Mouse (Mus musculus): ENCODE results near the gene Plekhh3.

Plekhh3 gene

DNA sequence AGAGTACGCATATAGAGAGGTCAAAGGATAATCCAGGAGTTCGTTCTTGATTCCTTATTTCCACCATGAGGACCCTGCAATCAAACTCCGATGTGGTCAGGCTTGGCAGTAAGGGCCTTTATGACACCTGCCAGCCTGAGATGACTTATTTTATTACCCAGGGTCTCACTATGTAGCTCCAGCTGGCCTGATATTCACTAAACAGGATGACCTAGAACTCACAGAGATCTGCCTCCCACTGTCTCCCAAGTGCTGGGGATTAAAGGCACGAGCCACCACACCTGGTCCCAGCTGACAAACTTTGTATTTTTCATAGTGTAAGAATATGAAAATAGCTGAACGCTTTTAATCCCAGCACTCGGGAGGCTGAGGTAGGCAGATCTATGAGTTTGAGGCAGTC, 16.0 kb downstream of the Plekhh3 start:
- CTCF ChIA-PET = interaction anchor here (0.7 kb wide), 1 partner anchor 28 kb away, joined by 21 read pairs; no protein-coding TSS in a partner anchor

DNA sequence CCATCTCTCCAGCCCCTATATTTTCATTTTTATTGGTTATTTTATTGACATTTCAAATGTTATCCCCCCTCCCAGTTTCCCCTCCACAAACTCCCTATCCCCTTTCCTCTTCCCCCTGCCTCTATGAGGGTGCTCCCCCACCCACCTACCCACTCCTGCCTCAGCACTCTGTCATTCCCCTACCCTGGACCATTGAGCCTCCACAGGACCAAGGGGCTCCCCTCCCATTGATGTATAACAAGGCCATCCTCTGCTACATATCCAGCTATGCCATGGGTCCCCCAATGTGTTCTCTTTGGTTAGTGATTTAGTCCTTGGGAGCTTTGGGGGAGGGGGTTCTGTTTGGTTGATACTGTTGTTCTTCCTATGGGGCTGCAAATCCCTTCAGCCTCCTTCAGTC, 16.5 kb downstream of the Plekhh3 start:
- CTCF ChIA-PET = interaction anchor here (0.7 kb wide), 1 partner anchor 27 kb away, joined by 21 read pairs; no protein-coding TSS in a partner anchor

DNA sequence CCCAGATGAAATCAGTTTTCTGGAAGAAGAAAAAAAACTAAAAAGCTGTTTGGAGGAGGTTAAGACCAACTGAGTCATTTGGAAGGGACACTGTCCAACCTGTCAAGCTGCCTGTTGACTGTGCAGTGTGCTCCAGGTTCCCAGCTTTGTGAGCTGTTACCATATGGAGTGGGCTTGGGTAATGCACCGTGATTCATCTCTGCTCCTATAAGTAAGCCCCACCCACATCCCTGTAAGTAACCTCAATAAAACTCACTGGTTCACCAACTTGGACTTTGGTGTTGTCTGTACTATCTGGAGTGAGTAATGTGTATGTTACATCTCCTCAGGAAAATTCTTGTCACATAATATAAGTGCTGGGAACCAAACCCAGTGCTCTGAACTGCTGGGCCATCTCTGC, 18.3 kb downstream of the Plekhh3 start:
- CTCF ChIA-PET = interaction anchor here (0.6 to 1.6 kb wide), 2 partner anchors 14 to 274 kb away, joined by 3 read pairs; no protein-coding TSS in a partner anchor

DNA sequence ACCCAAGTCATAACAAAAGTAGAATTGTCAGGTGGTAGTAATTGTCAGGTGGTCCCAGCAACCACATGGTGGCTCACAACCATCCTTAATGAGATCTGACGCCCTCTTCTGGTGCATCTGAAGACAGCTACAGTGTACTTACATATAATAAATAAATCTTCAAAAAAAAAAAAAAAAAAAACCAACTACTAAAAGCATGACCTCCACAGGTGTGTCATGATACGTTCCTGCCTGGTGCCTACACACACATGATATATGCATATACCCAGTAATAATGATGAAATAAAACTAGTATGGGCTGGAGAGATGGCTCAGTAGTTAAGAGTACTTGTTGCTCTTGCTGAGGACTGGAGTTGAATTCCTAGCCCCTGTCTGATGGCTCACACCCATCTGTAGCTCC, 20.1 kb downstream of the Plekhh3 start:
- CTCF ChIA-PET = interaction anchor here (0.6 kb wide), 1 partner anchor 31 kb away, joined by 4 read pairs; no protein-coding TSS in a partner anchor

DNA sequence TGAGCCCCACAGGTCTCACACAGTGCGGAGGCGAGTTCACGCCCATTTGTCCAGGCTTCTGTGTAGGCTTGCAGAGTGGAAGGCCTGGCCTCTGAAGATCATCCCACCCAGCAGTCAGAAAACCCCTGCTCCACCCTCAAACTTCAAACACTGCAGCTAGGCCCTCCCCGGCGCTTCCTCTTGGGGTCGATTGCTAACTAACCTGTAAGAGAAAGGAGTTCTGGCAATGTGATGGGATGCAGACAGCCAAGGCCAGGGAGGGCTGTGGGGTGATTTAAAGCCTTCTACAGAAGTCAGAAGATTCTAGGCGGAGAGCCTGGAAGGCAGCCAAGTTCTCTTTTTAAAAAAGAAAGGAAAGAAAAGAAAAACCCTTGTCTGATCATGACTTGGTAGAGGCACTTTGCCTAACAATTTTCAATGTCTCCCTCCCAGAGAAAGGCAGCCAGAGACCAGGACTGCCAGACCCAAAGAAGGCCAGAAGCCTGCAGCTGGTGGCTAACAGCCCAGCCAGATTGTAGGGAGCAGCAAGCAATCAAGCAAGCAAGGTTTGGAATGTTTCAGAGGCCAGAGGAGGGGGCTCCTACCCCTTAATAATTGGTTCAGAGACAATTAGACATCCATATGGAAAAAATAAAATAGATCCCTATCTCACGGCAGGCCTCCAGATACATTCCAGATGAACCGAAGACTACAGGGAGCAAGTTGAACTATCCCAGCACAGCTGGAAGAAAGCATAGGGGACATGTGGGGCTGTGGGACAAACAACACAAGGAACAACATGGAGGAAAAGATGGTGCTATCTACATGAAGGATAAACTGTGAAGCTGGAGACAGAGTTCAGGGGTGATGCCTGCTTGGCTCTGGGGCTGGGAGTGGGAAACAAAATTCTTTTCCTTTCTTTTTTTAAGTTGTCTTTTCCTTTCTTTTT, 21.7 kb downstream of the Plekhh3 start:
- CTCF ChIA-PET = no interaction called here

DNA sequence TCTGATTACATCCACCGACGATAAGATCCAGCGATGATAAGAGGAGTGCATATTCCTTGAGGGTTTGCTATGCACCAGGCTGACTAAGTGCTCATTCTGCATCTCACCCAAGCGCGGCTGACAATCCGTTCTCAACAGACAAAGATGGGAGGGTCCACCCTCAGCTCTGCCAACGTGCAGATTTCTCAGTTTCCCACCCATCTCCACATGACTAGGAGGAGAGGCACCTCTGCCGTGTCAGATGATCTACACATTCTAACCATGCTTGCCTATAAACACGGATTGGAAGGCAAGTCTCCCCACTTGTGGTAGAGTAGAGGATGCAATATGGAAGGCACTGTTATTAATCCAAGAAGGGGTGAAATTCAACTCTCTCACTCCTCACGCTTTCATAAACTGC, 22.4 kb downstream of the Plekhh3 start:
- CTCF ChIA-PET = no interaction called here

DNA sequence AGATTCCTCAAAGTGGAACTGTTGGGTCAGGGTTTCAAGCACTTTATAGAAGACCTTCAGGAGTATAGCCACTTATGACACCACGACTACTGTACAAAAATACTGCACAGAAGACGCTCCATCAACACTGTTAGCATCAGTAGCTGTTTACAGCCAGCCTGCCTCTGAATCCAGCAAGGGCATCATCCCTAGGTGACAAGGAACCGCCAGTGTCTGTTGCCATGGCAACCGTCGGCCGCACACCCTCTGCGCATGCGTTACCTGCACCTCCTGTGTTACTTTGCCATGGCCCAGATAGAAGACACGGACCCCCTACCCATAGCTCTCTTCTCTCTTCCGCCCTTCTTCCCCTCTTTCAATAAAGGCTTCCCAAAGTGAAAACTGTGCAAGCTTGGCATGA, 24.8 kb downstream of the Plekhh3 start:
- CTCF ChIA-PET = no interaction called here

DNA sequence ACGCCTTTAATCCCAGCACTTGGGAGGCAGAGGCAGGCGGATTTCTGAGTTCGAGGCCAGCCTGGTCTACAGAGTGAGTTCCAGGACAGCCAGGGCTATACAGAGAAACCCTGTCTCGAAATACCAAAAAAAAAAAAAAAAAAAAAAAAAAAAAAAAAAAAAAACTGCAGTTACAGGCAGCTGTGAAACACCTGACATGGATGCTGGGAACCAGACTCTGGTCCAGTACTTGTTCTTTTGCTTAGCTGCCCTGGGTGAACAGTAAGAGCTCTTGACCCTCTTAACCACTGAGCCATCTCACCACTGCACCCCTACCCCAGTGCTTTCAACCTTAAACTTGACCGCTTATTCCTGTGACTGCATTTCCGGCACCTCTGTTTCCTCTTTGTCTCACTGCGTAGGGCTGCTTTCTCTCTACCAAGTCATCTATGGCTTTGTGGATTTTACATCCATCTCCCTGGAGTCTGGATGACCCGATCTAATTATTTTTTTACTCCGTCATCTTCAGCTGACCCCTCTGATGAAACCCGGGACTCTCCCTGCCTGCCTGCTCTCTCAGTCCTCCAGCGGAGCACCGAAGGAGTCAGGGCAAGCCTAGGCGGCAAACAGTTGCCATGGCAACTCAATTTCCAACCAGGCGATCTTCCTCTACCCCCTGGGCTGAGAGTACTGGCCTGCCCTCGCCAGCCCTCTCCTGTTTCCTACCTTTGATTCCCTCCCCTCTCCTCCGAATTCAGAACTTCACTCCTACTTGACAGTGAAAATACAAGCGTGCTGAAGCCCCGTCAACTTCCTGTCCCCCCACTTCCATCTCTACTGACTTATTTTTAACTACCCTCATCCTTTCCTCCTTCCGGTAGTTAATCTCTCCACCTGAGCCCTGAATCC, 27.6 kb downstream of the Plekhh3 start:
- CTCF ChIA-PET = interaction anchor here (0.6 to 0.7 kb wide), 3 partner anchors 68 to 1102 kb away, joined by 3 to 10 read pairs (median 8); no protein-coding TSS in a partner anchor

DNA sequence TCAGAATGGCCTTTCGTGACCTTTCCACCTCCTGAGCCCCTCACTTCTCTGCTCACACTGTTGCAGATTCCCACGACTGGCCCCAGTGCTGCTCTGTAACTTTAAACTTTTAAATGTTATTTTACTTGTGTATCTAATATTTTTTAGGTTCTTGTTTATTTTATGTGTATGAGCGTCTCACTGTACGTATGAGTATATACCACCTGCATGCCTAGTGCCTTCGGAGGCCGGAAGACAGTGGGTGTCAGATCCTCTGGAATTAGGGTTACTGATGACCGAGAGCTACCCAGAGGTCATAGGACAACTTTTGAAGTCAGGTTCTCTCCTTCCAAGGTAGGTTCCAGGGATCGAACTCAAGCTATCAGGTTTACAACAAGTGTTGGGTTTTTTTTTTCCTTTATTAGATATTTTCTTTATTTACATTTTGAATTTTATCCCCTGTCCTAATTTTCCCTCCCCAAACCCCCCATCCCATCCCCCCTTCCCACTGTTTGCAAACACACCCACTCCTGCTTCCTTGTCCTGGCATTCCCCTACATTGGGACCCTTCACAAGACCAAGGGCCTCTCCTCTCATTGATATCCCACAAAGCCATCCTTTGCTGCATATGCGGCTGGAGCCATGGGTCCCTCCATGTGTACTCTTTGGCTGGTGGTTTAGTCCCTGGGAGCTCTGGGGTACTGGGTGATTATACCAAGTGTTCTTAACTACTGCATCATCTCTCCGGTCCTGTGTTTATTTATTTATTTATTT, 28.8 kb downstream of the Plekhh3 start:
- CTCF ChIA-PET = interaction anchor here (0.6 to 0.7 kb wide), 2 partner anchors 40 to 742 kb away, joined by 3 to 4 read pairs; no protein-coding TSS in a partner anchor

DNA sequence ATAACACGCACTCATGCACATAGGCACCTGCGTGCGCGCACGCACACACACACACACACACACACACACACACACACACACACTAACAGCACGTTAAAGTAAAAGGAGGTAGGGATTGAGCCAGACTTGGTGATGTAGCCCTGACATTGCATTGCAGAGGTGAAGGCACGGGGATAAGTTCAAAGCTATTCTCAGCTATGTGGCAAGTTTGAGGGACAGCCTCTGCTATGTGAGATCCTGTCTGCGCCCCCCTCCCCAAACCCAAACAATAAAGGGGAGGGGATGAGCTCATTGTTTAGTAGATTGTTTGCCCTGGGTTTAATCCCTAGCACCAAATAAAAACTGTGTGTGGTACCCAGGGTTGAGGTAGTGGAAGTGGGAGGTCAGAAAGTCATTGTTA, 30.1 kb downstream of the Plekhh3 start:
- CTCF ChIA-PET = no interaction called here

DNA sequence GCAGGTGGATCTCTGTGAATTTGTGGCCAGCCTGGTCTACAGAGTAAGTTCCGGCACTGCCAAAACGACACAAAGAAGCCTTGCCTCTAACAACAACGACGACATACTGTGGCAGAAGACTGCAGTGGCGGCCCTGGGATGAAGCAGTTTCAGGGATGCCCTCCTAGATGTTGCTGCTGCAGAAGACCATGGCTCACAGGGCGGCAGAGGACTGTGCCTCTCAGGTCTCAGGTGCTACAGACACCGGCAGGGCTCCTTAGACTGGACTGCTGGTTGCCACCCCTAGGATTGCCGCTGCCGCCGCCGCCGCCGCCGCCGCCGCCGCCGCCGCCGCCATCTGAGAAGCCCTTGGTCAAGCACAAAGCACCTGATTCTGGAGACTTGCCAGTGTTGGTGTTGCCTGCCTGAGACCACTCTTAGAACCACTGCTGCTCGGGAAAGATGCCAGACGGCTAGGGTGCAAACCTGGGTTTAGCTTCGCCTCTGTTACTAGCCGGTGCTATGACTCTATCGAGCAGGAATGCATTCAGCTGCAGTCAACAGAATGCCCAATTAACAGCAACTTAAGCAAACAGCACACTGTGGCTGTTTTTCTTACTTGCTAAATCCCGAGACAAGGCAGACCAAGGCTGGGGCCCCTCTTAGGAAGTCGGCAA, 30.9 kb downstream of the Plekhh3 start:
- CTCF ChIA-PET = no interaction called here

DNA sequence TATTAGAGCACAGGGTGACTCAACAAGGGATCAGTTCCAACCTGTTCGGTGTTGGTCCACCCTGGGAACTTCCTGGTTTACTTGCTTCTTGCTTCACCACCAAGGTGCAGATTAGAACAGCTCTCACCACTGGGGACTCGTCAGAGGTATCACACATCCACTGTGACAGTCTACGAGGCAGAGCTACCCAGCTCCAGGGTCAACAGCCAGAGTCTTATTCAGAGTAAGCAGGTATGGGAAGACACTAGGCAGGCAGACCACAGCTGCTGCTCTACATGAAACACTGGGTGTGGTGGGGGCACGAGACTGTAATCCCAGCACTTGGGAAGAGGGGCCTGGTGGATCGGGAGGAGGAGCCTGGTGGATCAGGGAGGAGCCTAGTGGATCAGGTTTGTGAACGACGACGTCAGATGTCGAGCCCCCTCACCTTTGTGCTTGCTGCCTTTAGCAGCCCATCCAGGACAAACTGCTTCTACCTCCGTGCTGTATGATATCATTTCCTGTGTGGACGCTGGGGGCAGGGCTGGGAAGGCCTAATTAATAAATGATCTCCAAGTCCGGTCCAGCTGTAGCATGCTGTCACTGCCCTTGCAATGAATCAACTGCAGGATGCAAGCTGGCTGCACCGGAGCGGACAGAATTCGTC, 32.5 kb downstream of the Plekhh3 start:
- CTCF ChIA-PET = interaction anchor here (0.6 to 0.7 kb wide), 2 partner anchors 9 to 36 kb away, joined by 3 to 4 read pairs; no protein-coding TSS in a partner anchor

DNA sequence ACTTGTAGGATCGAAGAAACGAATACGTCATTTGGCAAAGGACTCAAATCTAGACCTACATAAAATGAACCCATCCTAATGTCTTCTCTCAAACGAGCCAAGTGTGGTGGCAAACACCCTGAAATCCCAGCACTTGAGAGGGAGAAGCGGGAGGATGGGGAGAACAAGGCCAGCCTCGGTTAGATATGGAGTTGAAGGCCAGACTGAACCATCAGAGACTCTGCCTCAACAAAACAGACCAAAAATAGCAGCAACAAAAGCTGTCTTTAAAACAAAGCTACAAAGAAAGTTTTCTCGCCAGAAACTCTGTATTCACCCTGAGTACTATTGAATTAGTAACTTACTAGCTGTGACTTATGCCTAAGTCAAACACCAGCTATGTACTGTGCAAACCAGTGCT, 34.2 kb downstream of the Plekhh3 start:
- CTCF ChIA-PET = no interaction called here

DNA sequence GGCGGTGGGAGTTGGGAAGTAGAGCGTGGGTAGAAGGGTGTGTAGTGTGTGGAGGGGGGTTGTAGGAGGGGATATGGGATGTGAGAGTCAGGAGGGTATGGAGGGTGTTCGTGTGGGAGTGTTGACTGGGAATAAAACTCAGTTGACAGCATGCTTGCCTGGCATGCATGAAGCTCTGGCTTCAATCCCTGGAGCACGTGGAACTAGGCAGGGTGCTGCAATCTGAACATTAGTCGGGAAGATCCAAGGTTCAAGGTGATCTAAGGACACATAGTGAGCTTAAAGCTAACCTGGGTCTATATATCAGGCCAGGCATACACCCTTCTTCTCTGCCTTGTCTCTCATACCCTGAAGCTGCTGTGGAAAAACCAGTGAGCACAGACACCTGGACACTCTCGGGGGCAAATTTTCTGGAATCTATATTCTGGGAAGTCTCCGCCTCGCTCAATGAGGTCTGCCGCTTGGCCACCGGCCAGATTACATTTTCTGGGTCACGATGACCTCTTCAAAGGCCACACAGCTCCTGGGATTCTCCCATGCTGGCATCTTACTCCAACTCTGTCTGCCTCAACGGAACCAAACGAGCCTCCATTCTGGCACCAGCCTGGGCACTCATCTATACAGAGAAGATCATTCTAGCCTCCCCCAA, 36.8 kb downstream of the Plekhh3 start:
- CTCF ChIA-PET = interaction anchor here (0.6 kb wide), 2 partner anchors 47 to 676 kb away, joined by 4 to 6 read pairs; no protein-coding TSS in a partner anchor

DNA sequence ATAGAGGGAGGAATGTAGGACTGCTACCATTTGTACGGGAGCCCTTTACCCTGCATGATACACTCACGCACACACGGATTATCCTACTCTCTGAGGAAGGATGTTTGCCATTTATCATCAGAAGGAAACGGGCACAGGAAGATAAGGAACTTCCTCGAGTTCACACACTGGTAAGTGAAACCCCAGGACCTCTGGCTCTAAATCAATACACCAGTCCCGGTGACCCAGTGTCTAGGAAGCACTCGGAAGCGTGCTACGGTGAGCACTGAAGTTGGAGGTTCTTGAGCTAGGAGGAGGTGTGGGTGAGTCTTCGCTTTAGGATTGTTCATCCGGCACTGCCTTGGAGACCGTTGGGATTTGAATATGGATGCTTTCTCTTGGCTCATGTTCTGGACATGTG, 38.1 kb downstream of the Plekhh3 start:
- CTCF ChIA-PET = interaction anchor here (0.7 kb wide), 1 partner anchor 747 kb away, joined by 3 read pairs; no protein-coding TSS in a partner anchor

DNA sequence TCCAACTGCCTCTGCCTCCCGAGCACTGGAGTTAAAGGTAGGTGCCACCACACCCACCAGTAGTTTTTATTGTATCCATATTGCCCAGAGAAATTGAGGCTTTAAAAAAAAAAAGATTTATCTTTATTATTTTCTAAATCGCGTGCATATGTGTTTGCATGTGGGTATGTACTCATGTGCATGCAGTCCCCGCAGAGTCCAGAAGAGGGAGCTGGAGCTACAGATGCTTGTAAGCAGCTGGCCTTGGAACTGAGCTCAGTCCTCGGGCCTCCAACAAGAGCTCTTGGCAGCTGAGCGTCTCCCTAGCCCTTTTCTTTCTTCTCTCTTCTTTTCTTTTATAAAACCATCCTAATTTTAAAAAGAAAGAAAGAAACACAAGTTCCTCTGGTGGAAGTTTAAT, 39.5 kb downstream of the Plekhh3 start:
- CTCF ChIA-PET = interaction anchor here (0.7 kb wide), 1 partner anchor 45 kb away, joined by 4 read pairs; no protein-coding TSS in a partner anchor

DNA sequence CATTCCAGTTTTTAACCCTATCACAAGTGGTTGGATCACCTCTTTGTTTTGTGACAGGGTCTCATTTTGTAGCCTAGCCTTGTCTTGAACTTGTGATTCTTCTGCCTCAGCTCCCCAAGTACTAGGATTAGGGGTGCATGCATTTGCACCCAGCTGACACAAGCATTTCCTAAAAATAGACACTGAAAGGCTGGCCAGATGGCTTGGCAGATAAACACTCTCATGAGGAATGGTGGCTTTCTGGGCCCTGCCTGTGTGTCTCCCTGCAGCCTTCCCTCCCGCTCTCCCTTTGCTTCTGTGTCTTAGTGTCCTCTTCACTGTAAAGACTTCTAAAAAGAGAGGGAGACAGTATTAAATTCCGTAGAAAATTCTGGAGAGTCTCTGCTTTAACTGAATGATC, 40.0 kb downstream of the Plekhh3 start:
- CTCF ChIA-PET = interaction anchor here (0.7 kb wide), 1 partner anchor 45 kb away, joined by 4 read pairs; no protein-coding TSS in a partner anchor

DNA sequence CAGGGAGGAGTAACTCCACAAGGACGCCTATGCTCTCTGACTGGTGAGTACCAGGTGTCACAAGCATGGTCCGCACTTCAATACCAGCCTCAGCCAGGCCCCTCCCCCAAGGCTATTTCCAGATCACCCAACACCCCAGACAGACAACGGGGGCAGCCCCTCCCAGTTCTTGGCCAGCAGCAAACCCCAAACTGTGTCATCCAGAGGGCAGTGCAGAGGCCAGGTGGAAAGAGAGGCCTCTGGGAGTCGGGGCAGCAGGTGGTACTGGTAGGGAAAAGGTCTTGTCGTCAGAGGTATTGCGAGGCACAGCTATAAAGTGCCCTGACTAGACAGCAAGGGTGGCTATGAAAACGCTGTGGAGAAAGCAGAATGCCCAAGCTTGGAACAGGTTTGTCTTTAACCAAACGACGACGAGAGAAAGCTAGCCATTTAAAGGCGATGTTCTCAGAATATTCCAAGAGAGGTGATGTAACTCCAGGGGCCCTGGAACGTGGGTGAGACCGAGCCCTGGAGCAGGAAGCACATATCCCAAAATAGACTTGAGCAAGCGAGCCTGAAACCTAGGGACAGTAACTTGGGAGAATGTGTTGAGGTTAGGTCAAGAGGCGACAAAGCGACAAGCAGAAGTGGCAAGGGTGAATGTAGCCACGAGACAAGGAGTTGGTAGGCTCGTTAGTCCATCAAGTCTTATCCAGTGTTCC, 40.9 kb downstream of the Plekhh3 start:
- CTCF ChIA-PET = no interaction called here

All from spleen, embryonic (tissue).